Mouse (Mus musculus): Measurements from ENCODE around the gene Apc2. TPM values are rescaled to one million over a fixed set of nuclear protein-coding genes. Genes with fewer than 3 reads are reported as not detected.

Gene Apc2
- polyA plus RNA-seq, 1 experiment = 52.2 TPM

GRCm38 (mm10) chr10:80314494-80315001 is 18.8 kb downstream of the Apc2 start:
- no peak for DNase-seq (ENCODE audit: extremely low spot score in 1 of 2, low spot score in 1 of 2)

DNA sequence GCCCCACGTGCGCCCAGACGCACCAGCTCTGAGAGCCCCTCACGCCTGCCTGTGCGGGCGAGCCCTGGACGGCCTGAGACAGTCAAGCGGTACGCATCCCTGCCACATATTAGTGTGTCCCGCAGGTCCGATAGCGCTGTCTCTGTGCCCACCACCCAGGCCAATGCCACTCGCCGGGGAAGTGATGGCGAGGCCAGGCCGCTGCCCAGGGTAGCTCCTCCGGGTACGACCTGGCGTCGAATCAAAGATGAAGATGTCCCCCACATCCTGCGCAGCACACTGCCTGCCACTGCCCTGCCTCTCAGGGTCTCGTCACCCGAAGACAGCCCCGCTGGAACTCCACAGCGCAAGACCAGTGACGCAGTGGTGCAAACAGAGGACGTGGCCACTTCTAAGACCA is 19.5 kb downstream of the Apc2 start:
- DNase-seq (ENCODE audit: extremely low spot score in 1 of 2, low spot score in 1 of 2) = no peak

DNA sequence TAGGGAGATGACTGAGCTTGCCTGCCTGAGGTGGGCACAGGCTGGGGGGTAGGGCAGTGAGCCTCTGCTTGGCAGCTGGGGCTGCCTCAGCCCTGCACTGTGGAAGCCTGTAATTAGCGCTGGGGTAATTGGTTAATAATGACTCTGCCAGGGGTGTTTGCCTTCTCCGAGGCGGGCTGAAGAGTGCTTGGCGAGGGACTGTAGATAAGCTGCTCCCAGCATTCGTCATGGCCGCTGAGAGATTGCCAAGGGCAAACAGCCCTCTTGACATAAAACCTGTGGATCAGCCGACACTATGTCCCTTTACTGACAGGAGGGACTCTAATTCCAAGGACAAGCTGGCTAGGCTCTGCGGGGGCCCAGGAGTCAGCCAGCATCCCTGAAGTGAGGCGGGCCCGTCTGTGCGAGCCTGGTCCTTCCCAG is 20.6 kb downstream of the Apc2 start:
- no peak for DNase-seq (ENCODE audit: extremely low spot score in 1 of 2, low spot score in 1 of 2)

GRCm38 (mm10) chr10:80317011-80317410 is 21.2 kb downstream of the Apc2 start:
- no peak for DNase-seq (ENCODE audit: extremely low spot score in 1 of 2, low spot score in 1 of 2)

GRCm38 (mm10) chr10:80320340-80320760 is 24.6 kb downstream of the Apc2 start, which contains the start of gene 2310011J03Rik:
Gene 2310011J03Rik, minus strand, starts transcription at chr10:80320537.
- DNase-seq (ENCODE audit: extremely low spot score in 1 of 2, low spot score in 1 of 2) = peak; percentile 89 to 96

DNA sequence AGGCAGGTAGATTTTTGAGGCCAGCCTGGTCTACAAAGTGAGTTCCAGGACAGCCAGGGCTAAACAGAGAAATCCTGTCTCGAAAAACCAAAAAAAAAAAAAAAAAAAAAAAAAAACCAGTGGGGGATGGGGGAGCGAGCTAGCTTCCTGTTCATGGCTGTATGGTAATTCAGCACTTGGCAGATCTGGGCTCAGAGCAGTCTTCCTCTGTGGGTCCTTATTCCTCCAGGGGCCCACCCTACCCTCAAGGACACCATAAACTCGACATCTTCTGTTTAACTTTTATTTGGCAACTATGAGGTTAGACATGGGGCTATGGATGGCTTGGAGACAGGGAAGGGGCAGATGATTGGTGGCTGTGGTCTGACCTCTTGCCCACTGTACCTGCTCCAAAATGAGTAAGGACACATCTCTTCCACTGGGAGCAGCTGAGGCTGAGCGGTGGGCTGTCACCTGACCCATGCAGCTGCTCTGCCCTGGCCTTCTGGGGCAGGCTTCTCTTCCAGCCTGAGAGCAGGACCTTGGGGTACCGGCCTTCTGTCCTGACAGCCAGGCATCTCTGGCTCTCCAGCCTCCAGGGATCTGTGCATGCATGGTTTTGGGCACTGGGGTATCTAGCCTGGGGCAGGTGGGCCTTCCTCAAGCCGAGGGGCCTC is 25.4 kb downstream of the Apc2 start:
- no peak for DNase-seq (ENCODE audit: extremely low spot score in 1 of 2, low spot score in 1 of 2)

DNA sequence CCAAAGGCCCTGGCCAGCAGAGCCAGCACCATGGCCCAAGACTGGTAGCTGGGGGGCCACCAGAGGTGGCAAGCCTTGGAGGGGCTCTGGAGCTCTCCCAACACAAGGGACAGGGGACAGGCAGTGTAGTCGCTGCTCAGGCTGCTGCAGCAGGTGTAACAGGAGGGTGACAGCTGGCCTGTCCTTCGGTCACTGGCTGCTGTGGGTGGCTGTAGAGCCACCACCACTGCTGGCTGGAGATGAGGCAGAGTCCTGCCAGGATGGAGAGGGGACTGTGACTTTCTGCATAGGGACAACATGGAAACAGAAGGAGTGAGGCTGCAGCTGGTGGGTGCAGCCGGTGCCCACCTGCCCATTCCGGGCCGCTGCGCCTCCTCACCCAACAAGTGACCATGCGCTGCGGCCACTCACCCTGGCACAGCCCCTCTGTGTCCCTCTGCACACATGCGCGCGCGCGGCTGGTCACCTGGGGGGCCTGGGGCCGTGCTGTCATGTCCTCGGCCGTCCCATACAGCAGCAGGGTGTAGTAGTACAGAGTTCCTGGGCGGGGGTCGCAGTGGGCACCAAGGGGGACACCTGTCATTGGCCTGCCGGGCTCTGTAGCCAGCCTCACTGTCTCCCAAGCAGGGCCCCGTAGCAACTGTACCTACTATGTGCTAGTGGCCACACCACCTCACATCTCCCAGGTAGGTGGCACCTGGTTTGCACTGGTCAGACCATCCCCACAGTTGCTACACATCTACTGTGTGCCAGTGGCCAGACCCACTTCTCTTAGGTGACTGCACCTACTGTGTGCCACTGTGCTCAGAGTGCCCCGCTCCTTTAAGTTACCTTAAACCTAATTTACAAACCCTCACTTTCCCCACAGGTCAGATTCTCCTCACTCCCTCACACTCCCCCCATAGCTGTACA is 26.1 kb downstream of the Apc2 start:
- no peak for DNase-seq (ENCODE audit: extremely low spot score in 1 of 2, low spot score in 1 of 2)

DNA sequence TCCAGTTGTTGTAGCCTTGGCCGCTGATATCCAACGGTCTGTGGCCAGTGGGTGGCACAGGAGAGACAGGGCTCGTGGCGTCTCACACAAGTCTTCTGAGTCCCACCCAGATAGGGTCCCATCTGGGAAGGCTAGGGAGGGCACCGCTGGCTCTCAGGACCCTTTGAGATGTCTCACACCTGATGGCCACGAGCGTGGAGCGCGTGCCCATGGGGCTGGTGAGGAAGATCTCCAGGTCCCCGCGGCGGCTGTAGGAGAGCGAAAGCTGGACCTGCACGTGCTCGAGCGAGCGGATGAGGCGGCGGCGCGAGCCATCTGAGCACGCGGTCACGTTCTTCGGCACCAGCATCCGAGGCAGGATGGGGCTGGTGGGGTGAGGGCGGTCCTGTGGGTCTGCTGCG is 27.0 kb downstream of the Apc2 start:
- no peak for DNase-seq (ENCODE audit: extremely low spot score in 1 of 2, low spot score in 1 of 2)

- DNase-seq (ENCODE audit: extremely low spot score in 1 of 2, low spot score in 1 of 2) = peak in 1 of 2 experiments; percentile 60
These were observed 27.7 kb downstream of the Apc2 start for GRCm38 (mm10) chr10:80323261-80324119.

DNA sequence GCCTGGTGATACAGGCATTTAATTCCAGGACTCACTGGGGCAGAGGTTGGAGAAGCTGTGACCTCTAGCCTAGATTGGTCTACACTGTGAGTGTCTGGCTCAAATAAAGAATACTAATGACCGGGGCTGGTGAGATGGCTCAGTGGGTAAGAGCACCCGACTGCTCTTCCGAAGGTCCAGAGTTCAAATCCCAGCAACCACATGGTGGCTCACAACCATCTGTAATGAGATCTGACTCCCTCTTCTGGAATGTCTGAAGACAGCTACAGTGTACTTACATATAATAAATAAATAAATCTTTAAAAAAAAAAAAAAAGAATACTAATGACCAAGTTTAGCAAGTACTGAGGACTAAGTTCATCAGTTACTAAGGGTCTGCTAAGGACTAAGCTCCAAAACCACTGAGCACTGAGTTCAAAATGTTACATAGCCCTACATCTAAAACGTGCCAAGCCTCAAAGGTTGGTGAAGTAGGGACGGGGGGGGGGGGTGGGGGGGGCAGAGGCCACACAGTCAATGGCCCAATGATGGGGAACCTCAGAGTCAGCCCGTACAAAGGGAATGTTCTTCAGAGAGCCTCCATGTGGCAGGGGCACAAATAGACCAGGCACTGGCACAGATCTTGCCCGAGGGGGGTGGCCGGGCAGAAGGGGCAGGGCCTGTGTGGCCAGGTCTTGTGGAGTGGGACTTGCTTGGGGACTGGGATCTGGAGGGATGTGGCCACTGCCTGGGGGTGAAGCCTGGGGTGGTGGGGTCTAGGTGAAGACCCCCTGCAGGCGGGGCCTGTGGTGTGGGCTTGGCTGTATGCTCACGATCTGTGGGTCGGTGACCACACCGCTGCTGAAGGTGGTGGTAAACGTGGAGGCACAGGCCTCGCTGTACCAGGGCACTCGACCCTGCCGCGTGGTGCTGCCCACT is 28.6 kb downstream of the Apc2 start:
- no peak for DNase-seq (ENCODE audit: extremely low spot score in 1 of 2, low spot score in 1 of 2)

- no peak for DNase-seq (ENCODE audit: extremely low spot score in 1 of 2, low spot score in 1 of 2)
These were observed 29.3 kb downstream of the Apc2 start for GRCm38 (mm10) chr10:80325045-80325444.

DNA sequence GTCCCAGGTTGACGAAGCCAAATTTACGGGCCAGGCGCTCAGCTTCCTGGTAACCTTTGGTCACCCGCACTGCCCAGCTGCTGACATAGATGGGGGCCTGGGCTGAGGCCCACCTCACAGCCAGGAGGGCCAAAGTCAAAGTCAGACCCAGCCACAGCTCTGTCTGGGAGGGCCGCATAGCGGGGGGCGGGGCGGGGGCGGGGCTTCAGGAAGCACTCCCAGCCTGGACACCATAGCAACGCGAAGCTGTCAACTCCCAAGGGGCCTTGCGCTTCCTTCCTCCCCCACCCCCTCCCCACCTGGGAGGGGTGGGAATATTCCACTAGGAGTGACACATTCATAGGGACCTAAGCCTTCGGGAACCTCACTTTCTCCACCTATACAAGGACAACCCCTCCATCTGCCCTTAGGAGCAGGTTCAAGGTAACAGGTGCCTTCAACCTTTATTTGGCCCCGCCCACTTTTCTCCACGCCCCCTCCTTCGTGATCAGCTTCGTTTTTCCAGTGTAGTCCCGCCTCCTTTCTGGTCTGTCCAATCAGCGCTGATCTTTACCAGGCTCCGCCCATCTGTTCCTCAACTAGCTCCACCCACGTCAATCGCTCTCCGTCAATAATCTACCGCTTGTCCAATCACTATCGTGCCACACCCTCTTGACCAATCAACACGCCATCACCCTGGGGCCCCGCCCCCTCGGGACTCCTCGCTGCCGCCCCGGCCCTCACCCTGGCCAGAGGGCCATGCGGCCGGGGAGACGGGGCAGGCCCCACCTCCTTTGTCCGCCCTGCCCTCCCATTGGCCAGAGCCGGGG is 33.7 kb downstream of the Apc2 start, which contains the start of the genes Pcsk4 and Reep6:
Pcsk4 (minus strand) TSS at position 226 of the 809 bp plus-strand sequence.
Reep6 (plus strand) TSS at position 681 of the 809 bp plus-strand sequence.
- DNase-seq (ENCODE audit: extremely low spot score in 1 of 2, low spot score in 1 of 2) = peak; percentile 96

- DNase-seq (ENCODE audit: extremely low spot score in 1 of 2, low spot score in 1 of 2) = no peak
These were observed 34.3 kb downstream of the Apc2 start for GRCm38 (mm10) chr10:80330084-80330483.

DNA sequence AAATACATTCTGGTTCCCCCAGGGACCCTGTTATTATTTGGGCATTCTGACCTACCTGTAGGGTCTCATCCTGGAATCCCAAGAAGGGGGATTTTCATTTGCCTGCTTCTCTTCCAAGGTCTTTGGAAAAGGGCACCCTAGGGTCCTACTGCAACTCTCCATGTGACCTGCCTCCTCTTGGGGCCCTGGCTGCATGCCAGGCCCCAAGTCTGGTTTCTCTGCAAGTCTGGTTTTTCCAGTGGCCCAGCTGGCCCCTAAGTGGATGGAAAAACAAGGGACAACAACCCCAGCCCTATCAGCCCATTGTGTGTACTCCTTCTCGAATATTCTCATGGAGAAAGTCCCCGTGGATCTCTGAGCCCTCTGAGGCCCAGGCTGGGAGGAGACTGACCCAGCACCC is 35.1 kb downstream of the Apc2 start:
- no peak for DNase-seq (ENCODE audit: extremely low spot score in 1 of 2, low spot score in 1 of 2)

GRCm38 (mm10) chr10:80331636-80332524 is 36.1 kb downstream of the Apc2 start:
- no peak for DNase-seq (ENCODE audit: extremely low spot score in 1 of 2, low spot score in 1 of 2)

DNA sequence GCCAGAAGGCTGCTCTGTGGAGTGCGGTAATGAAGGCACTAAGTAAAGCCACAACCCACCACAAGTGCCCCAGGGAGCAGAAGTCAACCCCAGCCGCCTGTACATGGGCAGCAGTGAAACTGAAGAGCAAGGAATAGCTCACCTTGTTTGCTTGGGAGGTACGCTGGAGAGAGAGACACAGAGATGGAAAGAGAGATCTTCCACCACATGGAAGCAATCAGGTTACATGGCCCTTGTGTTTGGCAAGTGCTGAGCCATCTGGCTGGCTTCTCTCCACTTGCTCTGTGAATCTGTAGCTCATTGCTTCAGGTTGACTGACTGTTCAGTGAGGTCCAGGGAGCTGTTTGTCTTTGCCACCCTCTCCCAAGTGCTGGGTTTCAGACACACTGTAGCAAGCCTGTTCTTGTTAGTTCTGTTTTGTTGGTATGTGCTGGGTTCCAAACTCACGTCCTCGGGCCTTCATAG is 36.8 kb downstream of the Apc2 start:
- DNase-seq (ENCODE audit: extremely low spot score in 1 of 2, low spot score in 1 of 2) = no peak

DNA sequence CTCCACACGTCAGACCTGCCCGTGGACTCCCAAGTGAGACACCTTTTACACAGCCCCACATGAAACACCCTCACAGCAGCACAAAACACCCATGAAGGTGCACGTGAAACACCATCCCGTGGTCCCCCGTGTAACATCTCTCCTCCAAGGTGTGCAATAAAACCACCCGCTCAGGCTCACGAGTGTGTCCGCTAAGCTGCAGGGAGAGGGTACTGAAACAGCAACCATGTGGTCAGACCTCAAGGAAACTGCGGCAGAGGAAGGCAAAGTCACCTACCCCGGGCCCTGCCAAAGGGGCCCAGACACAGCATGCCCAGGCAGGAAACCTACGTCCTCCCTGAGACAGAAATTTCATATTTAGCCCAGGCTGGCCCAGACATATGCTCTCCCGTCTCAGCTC is 40.5 kb downstream of the Apc2 start:
- no peak for DNase-seq (ENCODE audit: extremely low spot score in 1 of 2, low spot score in 1 of 2)
